Mouse (Mus musculus): ENCODE results near the gene Adamts9.

DNA sequence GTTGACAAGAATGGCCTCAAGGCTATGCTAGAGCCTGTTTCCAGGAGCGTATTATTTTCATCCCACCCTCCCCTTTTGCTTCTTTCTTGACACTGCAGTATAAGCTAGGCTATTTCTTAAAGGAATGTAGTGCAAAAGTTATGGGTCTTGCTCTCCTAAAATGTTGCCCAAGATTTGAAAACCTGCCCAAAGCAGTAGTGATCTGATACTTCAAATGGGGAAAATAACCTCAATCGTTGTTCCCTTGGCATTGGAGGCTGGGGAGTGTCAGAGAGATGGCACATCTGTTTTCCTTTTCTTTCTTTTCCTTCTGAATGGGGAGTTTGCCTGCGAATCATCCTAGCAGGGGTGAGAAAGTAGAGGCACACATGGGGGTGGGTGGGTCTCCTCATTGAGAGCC, 19.7 kb upstream of the Adamts9 start:
- TF ChIP-seq CTCF (IDR thresholded peaks at IDR 0.05; ENCODE audit: low read depth, low read length) (no peak), POLR2A (IDR thresholded peaks at IDR 0.05; ENCODE audit: extremely low read depth, insufficient read depth, low read length) (no peak)
